Mouse (Mus musculus) cerebellum, postnatal 4 days (tissue): Measurements from ENCODE around the gene Mgat5.

ENCODE experiments used
- DNase-seq, 2 experiments: peaks; one replicate each; pipeline ENCODE4 v3.0.0; 2022; ENCODE audit warnings: low spot score in 2 of 2, mixed read lengths in 1 of 2

Mgat5 gene

GRCm38 (mm10) chr1:127217665-127218064, 12.8 kb downstream of the Mgat5 start:
- DNase-seq: no peak

- no peak for DNase-seq
Measured at GRCm38 (mm10) chr1:127218182-127218581, 13.4 kb downstream of the Mgat5 start.

DNA sequence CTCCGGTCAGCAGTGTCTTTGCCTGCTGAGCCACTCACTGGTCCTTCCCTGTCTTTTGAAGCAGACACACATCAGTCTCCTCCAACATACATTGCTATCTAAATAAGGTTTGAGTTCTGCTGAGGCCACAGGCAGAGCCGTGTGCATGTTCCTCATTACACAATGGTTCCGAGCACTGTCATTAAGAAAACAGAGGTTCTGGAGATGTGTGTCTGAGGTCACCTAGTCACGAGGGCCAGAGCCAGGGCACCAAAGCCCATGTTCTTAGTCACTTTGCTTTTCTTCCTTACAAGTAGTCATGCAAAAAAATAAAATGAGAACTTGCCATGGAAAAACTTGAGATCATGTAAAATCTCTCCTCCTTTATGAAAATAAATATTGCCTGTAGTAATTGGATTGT, 14.3 kb downstream of the Mgat5 start:
- DNase-seq: no peak

DNA sequence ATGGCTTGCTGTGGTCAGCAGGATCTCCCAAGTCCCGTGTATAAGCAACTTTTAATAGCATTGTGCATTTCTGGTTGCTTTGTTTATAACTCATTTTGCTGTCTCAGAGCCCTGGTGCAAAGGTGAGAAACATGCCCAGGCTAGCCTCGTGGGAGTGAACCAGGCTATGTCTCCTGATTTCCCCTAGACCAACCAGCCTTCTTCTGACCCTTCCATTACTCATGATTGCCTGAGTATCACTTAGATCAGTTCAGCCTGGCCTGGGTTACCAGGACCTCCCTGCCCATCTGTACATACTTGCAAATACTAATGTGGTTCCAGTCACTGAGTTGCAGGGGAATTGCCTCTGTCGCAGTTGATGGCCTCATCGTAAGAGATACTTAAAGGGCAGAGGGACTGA, 14.8 kb downstream of the Mgat5 start:
- DNase-seq: no peak

DNA sequence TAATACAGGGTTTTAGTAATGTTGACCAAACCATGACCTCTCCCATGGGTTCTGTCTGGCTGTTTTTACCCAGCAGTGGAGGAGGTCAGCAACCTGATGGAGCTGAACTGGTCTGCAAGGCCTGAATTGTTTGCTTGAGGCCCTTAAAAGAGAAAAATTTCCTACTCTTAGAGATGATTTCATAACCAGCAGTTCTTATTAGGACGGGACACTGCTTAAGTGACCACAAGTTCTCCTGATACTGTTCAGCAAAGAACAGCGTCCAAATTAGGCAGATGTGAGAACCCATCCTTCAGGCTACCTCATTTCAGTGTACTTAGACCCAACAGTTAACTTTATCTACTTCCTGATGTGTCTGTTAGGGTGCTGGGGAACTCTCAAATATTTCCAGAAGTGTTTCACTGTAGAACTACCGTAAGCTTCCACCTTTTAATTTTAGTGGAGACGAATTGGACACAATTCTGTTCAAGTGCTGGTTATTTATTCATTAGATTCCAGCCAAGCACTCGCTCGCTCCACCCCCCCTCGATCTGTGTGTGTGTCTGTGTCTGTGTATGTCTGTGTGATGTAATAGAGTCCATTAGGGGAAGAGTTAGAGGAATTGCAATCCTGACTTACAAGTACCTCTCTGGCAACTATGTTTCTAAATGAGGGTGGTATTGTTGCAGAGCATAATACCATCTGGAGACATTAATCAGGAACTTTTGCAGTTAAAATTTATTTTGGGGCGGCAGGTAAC, 17.4 kb downstream of the Mgat5 start:
- no peak for DNase-seq

GRCm38 (mm10) chr1:127225060-127225459, 20.2 kb downstream of the Mgat5 start:
- DNase-seq: no peak

DNA sequence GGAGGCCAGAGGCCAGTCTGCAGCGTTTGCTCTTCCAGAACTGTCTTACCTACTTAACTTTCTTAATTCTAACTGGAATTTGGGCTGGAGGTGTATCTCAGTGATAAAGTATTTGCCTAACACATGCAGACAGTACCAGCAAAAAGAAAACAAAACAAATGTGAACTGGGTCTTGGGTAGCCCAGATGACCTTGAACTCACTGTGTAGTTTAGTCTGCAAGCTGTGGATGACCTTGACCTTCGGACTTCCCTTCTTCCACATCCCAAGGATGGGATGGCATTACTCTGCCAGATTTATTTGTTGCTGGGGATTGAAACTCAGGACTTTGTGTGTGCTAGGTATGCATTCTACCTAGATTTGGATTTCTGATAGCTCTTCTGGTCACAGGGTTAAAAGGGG, 24.2 kb downstream of the Mgat5 start:
- no peak for DNase-seq

DNA sequence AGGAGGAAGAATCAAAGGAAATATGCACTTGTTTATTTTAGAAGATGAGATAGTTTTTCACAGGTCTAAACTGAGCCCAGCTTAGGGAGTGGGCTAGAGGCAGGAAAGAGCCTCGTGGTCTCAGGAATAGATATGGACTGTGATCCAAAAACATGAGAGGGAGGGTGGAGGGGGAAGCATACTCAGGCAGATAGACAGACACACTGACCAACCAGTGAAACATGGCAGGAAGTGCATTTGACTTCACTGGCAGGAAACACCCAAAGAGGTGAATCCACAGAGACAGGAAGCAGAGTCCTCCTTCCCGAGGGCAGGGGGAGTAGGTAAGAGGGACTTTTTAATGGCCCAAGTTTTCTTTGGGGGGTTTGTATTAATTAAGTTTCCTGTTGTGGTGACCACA, 25.7 kb downstream of the Mgat5 start:
- no peak for DNase-seq

DNA sequence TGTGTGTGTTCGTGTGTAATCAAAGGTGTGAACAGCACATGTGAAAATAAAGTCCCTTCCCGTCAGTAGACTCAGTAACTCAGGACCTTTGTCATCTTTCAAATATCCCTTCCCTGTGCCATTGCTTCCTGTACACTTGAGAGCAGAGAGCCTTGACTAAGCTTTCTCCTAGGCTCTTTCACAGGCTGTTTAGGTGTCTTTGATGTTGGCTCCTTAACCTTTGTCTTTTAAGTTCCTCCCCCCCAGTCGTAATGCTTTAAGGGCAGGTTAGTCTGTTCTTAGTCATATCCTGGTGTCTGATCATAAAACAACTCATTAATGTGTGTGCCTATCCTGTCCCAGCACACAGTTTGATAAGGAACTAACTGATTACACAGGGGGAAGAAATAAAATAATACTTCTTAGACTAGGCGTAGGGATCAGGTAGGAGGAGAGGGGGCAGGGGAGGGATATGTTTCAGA, 28.4 kb downstream of the Mgat5 start:
- DNase-seq: no peak

DNA sequence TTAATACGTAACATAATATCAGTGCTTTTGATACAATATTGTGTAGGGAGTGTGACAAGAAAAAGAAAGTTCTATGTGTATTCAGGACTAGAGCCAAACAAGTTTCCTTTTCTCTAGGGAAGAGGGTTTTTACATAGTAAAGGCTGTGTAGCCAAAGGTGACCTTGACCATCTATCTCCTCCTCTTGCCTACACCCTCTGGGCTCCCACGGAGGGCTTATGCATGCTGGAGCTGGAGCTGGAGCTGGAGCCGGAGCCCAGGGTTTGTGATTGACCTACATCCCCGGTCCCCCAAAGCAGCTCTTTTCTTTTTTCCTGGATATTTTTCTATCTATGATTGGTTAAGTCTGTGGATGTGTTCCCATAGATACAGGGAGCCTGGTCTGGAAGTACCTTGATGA, 30.3 kb downstream of the Mgat5 start:
- DNase-seq: no peak

GRCm38 (mm10) chr1:127236396-127236795, 31.6 kb downstream of the Mgat5 start:
- no peak for DNase-seq

DNA sequence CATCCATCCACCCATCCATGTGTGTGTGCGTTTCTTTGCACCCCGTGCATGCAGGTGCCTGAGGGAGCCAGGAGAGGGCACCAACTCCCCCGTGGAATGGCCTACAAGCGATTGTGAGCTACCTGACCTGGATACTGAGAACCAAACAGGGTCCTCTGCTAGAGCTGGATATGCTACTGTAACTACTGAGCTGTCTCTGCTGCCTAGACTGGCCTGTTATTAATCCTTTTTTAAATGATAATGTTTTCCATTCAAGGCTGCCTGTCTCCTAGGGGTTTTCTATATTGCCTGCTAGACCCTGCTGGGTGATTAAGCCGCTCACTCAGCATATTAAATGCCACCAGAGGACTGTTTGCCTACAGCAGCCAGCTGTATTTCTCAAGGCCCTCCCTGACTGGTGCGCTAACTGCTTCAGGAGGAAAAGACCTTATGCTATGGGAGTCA, 34.1 kb downstream of the Mgat5 start:
- DNase-seq: no peak

DNA sequence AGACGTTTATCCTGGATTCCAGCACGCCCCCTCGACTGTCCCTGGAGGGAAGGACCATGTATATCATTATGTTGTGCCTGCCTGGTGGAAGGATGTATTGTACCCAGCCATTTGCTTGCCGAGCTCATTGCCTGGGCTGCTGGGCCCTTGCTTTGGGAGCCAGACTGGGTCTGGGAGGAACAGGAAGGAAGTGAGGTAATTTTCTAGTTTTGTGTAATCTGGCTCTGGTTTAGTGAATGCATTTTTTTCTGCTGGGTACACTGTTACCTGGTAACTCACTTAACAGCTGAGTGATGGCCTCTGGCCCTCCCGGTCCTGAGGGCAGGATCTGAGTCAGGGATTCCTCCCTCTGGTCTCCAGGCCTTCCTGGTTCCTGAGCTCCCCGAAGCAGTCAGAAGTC, 35.1 kb downstream of the Mgat5 start:
- no peak for DNase-seq

DNA sequence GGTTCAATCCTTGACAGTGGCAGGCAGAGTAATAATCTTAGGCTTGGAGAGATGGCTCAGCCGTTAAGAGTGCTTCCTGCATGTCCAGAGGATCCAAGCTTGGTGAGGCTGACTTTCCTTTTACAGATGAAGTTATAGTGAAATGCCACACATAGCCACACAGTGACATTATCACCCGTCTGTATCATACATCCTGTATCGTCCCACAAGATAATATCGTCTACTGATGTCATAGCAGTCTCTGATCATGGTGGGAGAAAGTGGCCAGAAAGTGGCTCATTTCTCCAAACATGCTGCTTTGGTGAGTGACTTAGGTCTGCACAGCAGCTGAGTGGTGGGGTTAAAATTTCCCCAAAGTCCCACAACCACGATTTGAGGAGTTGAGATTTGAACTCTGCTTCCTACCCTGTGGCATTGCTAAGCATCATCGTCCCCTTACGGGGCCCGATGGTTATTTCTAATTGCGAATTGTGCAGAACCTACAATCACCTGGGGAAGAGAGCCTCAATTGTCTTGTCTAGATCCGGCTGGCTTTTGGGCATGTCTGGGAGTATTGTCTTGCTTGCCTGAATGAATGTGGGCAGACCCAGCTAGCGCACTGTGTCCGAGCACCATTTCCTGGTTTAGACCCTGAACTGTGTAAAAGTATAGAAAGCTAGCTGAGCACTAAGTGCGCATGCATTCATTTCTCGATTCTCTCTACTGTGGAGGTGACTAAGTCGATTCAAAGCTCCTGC, 37.5 kb downstream of the Mgat5 start:
- DNase-seq: no peak

GRCm38 (mm10) chr1:127242888-127243588, 38.2 kb downstream of the Mgat5 start:
- DNase-seq: no peak

DNA sequence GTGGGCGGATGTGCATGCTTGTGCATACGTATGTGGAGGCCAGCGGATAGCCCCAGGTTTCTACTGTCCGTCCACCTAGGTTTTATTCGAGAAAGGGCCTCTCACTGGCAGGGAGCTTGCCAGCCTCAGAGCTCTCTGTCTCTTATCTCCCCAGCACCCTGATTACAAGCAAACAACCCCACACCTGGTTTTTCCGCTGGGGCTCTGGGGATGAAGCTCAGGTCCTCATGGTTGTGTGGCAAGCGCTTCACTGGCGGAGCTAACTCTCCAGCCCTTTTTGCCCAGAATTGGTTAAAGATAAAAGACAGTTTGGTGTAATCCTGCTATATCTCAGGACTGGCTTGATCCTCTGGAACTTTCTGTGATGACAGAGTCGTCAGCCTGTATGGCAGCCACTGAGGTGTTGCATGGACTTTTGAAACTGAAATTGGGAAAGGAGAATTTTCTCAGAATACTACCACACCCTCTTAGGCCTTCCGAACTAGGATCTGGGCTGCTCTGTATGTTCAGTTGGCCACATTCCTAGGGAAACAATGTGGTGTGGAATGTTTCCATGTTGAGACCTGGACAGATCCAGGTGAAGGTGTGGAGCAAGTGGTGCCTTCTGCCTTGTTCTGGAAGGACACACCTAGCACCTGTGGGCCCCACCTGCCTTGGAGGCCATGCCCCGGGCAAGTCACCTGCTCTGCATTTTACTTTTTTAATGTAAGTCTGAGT, 39.4 kb downstream of the Mgat5 start:
- DNase-seq: no peak

DNA sequence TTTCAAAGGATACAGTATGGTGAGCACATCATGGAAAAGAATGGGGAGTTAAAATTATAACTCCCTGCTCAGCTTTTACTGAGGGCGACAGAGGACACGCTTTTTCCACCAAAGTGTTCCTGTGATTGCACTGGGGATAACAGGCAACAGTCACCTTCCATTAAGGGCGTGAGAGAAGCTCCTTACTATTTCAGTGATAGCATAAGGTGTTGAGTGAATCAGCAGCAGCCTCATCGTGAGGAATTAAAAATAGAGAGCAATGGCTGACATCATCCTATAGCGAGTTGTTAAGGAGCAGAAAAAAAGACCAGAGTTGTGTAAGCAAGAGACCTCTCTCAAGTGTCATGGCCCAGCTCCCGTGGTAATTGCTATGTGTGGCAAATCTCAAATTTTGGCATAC, 41.3 kb downstream of the Mgat5 start:
- DNase-seq: no peak

DNA sequence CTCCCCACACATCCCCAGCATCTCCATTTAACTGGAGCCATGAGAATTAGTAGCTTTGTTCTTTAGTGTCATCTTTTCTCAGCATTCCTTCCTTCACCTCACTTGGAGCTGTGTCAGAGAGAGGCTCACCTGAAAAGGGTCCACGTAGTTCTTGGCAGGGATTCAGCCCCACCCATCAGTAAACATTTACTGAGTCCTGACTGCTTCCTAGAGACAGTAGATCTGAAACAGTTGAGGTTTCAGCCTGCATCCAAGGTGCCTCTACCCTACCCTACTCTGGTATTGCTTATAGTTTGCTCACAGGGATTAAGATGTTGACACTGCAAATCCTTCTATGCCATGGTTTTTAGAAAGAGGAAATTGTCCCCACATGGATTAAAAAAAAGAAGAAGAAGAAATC, 43.6 kb downstream of the Mgat5 start:
- no peak for DNase-seq

DNA sequence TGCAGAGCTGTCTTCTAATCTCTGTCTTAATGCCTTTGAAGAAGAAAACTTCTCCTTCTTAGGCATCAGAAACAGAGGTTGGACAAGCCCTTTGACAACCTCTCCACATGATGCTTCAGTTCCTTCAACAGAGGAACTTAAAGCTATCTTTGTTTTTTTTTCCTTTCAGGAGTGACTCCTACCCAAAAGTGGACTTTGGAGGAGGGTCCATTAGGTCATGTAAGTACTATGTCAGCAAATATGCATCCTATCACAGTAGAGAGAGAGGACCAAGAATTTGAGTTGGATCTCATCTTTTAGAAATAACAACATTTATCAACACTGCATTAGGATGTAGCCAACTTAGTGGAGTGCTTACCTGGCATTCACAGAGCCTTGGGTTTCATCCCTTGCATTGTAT, 44.8 kb downstream of the Mgat5 start:
- DNase-seq: no peak

GRCm38 (mm10) chr1:127250313-127250712, 45.5 kb downstream of the Mgat5 start:
- DNase-seq: no peak

DNA sequence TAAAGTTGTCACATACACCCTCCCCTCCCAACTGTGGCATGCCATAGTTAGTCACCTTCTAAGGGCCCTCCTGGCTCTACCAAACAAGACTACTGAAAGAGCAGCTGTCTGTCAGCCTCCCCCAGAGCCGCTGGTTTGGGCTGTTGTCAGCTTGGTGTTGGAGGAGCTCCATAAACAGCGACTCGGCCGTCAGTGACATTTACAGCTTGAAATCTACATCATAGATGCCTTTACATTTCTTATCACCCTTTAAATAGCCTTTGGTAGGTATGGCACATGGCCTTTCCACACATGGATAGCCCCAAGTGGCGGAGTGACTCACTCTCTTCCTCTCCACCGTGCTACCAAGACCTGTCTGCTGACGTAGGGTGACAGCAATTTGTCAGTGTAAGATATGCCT, 46.9 kb downstream of the Mgat5 start:
- DNase-seq: no peak

- no peak for DNase-seq
Measured at GRCm38 (mm10) chr1:127257005-127257404, 52.2 kb downstream of the Mgat5 start.
